Mouse (Mus musculus) CH12.LX (cell line): ENCODE measurements around the gene Adprh.

Experiments used
- CTCF ChIP-seq, 2 experiments: IDR thresholded peaks in 1 of 2; conservative IDR thresholded peaks in 1 of 2; 2 replicates each; pipeline ENCODE4 v1.5.1; 2011 to 2012; ENCODE audit warnings: low read depth in 2 of 2, low read length in 2 of 2, improper control_type of control experiment in 1 of 2, inconsistent platforms in 1 of 2, mild to moderate bottlenecking in 1 of 2, moderate library complexity in 1 of 2
- HCFC1 ChIP-seq: IDR thresholded peaks from 2 replicates; pipeline ENCODE4 v1.6.1; 2012; ENCODE audit warnings: low read depth, mild to moderate bottlenecking, inconsistent platforms, low read length, improper control_type of control experiment
- POLR2A ChIP-seq: IDR thresholded peaks from 2 replicates; pipeline ENCODE4 v1.6.1; 2011; ENCODE audit warnings: low read depth, mild to moderate bottlenecking, improper control_type of control experiment, low read length

- no peak for TF ChIP-seq CTCF (conservative IDR thresholded peaks at IDR 0.05 in 1 of 2, IDR thresholded peaks at IDR 0.05 in 1 of 2; ENCODE audit: low read depth in 2 of 2, low read length in 2 of 2)
- no peak for TF ChIP-seq HCFC1
- no peak for TF ChIP-seq POLR2A
Observed at GRCm38 (mm10) chr16:38443721-38444464, 8.6 kb downstream of the Adprh start.
